Mouse (Mus musculus): ENCODE data around the gene Fam71b.
"Not testable (repeated sequence)": the region's sequence is repeated elsewhere in the genome, so short reads cannot be mapped to it uniquely, and the experiment has no call there.

The Fam71b gene

GRCm38 (mm10) chr11:46428131-46428530, 31.8 kb downstream of the Fam71b start:
- DNase-seq (ENCODE audit: extremely low spot score, low spot score) = not testable (repeated sequence)

GRCm38 (mm10) chr11:46430123-46430522, 33.8 kb downstream of the Fam71b start:
- no peak for DNase-seq (ENCODE audit: extremely low spot score, low spot score)

GRCm38 (mm10) chr11:46431129-46431528, 34.8 kb downstream of the Fam71b start:
- peak; percentile 76 for DNase-seq (ENCODE audit: extremely low spot score, low spot score)

- no peak for DNase-seq (ENCODE audit: extremely low spot score, low spot score)
These were observed 39.0 kb downstream of the Fam71b start for GRCm38 (mm10) chr11:46435363-46435762.

GRCm38 (mm10) chr11:46436760-46437458, 40.5 kb downstream of the Fam71b start, which contains the start of gene Med7:
Gene Med7, plus strand, starts transcription at chr11:46436925.
- peak; percentile 90 for DNase-seq (ENCODE audit: extremely low spot score, low spot score)

- peak; percentile 54 for DNase-seq (ENCODE audit: extremely low spot score, low spot score)
These were observed 41.2 kb downstream of the Fam71b start for GRCm38 (mm10) chr11:46437459-46438000.

GRCm38 (mm10) chr11:46439005-46439543, 42.7 kb downstream of the Fam71b start:
- no peak for DNase-seq (ENCODE audit: extremely low spot score, low spot score)

GRCm38 (mm10) chr11:46441774-46442173, 45.4 kb downstream of the Fam71b start:
- DNase-seq (ENCODE audit: extremely low spot score, low spot score) = no peak

- no peak for DNase-seq (ENCODE audit: extremely low spot score, low spot score)
These were observed 46.8 kb downstream of the Fam71b start for GRCm38 (mm10) chr11:46443152-46443551.

GRCm38 (mm10) chr11:46443979-46444378, 47.6 kb downstream of the Fam71b start:
- no peak for DNase-seq (ENCODE audit: extremely low spot score, low spot score)

GRCm38 (mm10) chr11:46446150-46446549, 49.8 kb downstream of the Fam71b start:
- no peak for DNase-seq (ENCODE audit: extremely low spot score, low spot score)

- DNase-seq (ENCODE audit: extremely low spot score, low spot score) = no peak
These were observed 51.5 kb downstream of the Fam71b start for GRCm38 (mm10) chr11:46447644-46448484.

GRCm38 (mm10) chr11:46449461-46450080, 53.2 kb downstream of the Fam71b start:
- no peak for DNase-seq (ENCODE audit: extremely low spot score, low spot score)

- no peak for DNase-seq (ENCODE audit: extremely low spot score, low spot score)
These were observed 58.2 kb downstream of the Fam71b start, which contains the start of gene Havcr2 for GRCm38 (mm10) chr11:46454453-46455045. Gene Havcr2, plus strand, starts transcription at chr11:46454935.

Data from neural tube, embryonic 10.5 days (tissue).